Mouse (Mus musculus) lung, postnatal 14 days (tissue): ENCODE data around the gene Arhgap17.

Experiments used
- DNase-seq: peaks from one replicate; pipeline ENCODE4 v3.0.0; 2021

Arhgap17 gene

DNA sequence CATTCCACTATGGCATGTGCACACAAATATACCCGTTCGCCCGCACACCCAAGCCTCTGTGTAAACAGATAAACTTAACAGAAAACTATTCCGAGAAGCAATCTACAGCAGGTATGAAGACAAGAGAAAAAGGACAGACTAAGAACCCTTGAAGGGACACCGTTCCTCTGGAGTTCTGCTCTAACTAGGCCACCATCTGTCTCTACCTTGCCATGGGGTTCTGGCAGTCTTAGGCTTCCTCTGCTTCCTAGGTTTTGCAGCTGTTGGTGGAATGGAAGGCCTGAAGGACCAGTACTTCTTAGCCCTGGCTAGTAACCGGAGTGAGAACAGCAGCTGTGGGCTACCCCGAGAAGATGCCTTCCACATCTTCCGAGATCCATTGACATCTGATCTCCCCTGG lies 111.6 kb downstream of the Arhgap17 start:
- no peak for DNase-seq

GRCm38 (mm10) chr7:123254196-123254970 lies 115.3 kb downstream of the Arhgap17 start:
- no peak for DNase-seq

DNA sequence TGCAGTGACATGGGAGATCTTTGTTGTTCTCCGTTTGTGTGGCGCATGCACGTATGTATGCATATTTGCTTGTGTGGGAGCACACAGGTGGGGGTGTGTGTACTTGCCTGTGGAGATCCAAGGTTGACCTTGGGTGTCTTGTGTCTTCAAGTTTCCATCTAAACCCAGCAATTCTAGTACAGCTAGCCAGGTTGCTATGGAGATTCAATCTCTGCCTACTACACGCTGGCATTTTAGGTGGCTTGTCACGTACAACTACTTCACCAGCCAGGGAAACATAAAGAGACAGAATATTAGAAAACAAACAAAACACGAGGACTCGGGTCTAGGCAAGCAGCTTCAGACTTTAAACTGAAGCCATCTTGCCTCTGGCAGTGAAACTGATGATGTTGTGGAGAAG lies 116.3 kb downstream of the Arhgap17 start:
- no peak for DNase-seq

DNA sequence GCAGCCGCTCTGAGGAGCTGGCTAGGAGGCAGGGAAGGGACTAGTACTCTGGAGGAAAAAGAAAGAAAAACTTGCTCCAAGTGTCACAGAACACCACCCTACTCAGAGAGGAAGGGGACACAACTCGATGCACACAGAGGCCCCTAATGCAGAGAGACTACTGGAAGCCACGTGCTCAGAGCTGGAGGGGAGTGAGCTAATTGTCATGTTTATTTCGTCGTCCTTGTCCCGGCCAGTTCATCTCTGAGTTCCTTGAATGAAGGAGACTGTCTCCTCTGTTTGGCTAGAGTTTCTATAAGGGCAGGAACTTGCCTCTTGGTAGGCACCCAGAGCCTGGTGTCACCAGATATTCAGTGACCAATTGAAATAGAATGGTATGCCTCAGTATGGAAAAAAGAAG lies 118.4 kb downstream of the Arhgap17 start:
- no peak for DNase-seq

GRCm38 (mm10) chr7:123248166-123248565 lies 121.5 kb downstream of the Arhgap17 start:
- DNase-seq, result no peak

GRCm38 (mm10) chr7:123246504-123247084 lies 123.1 kb downstream of the Arhgap17 start:
- no peak for DNase-seq

DNA sequence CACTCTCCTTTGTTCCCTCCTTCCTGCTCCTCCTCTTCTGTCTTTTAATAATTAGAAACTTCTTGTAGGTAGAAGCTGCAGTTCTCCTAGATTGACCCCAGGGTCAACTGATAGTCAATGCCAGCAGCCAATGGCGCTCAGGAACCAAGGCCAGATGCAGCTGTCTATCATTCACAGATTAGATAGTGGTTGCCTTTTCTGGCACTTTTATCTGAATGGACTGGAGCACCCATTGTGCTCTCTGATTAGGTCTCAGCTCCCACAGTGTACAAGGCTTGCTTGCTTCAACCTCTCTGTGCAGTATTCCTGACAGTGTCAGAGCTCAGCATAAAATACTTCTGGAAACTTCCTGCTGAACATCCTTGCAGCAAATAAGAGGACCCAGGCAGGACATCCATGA lies 124.9 kb downstream of the Arhgap17 start:
- no peak for DNase-seq

GRCm38 (mm10) chr7:123242241-123242640 lies 127.5 kb downstream of the Arhgap17 start:
- DNase-seq, result no peak

DNA sequence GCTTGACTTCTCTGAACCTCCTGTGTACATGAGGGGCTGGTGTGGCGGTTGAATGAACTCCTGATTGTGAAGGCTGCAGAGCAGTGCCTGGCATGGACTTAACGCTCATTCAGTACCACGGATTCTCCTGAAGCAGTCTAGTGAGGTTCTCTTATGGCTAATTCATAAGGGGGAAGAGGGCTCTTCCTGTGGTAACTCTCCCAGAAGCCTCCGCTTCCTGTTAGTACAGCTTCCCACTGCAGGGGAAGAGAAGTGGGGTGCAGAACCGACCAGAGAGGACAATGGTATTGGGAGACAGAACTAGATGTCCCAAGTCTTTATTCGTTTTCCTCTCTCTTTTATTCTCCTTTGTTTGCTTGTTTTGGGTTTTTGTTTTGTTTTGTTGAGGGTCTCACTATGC lies 129.7 kb downstream of the Arhgap17 start:
- DNase-seq, result no peak

DNA sequence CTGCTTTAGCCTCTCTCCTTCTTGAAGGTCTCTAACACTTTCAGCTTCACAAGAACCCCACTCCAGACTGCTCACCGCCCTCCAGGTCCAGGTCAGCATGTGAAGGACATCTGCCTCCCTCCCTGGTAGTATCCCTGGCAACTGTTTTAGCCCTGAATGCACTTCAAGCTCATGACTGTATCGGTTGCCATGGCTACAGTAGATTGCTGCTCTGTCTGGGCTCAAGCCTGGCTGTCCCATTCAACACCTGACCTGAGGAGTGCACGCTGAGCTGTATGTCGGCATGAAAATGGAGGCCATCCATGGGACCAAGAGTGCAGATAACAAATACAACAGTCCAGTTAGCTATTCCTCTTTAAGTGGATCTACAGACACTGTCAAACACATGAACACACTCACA lies 131.1 kb downstream of the Arhgap17 start:
- no peak for DNase-seq

- peak; percentile 38 for DNase-seq
Measured at GRCm38 (mm10) chr7:123235449-123235848, 134.3 kb downstream of the Arhgap17 start.
